Mouse (Mus musculus) lung, postnatal 14 days (tissue): Measurements from ENCODE around the gene Terb1.

Experiments used
- DNase-seq: peaks from one replicate; pipeline ENCODE4 v3.0.0; 2021

Terb1 gene

DNA sequence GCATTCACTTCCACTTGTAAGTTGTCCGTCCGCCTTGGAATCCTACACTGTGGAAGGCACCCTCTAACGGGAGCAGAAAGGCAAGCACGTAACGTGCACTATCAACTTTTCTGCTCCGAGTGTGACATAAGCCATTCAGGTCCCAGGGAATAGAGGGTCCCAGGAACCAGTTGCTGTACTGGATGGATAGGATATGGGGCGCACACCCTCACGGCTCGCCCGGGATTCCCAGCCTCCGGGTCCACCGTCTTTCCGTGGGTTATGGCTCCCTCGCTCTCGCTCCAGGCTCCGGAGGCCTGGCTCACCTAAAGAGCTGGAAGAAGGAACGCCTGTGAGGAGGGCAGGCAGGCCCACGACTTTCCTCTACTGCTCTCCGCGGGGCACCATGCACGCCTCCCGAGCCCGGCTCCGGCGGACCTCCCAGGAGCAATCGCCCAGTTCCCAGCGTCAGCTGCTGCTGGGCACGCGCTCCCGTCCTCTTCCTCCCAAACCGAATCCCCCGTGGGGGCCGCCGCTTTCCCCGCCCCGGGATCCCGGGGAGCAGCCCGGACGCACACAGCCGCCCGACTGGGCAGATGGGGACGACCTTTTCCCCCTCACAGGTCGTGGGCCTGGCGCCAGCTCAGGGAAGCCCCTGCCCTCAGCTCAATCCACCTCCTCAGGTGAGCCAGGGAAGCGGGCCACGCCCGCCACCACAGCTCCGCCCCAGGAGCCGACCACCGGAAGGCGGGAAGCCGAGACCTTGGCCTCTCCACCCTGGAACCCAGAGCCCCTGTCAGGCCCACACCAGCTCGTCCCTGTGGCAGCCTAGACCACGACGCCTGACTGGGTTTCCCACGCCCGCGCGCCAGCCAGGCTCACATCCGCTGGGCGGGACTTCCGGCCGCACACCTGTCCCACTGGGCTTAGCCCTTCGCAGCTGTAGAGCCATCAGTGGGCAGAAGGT, at the start of gene Terb1:
TSS of gene Terb1 (minus strand) at position 850 of the 946 bp plus-strand sequence.
- DNase-seq: peak; percentile 47

DNA sequence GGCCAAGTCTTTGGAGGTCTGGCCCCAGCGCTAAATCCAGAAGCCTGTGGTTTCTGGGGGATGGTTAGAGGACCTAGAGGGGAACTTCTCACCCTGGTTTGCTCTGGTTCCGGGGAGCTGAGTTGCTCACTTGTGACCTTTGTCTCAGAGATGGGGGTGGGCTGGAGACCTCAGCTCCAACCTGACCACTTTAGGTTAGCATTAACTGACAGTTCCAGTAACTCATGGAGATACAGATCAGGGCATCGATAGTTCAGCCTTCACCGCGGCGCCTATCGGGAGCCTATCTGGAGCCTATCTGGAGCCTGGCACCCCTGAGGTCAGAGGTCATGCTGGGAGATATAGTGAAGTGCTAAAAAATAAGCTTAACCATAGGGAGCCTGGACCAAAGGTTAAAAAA, 47.5 kb upstream of the Terb1 start:
- no peak for DNase-seq

DNA sequence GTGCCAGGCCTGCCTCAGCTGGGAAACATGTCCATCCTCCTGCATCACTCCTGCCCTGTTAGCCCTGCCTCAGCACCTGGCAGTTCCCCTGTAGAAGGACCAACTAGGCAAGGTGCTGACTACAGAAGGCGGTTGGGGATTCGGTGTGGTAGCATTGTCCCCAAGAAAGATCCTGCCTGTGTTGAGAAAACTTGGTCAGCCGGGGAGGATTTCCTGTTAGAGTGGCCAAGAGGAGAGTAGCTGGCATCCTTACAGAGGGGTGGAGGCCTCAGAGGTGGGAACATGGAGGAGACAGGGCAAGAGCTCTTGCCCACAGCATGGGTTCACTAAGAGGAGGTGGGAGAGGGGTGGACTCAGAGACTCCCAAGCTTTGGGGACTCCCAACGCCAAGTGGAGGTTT, 45.5 kb upstream of the Terb1 start:
- DNase-seq: peak; percentile 26

GRCm38 (mm10) chr8:104543440-104544045, 33.8 kb upstream of the Terb1 start:
- DNase-seq: no peak

- no peak for DNase-seq
Measured at GRCm38 (mm10) chr8:104542160-104542559, 32.5 kb upstream of the Terb1 start.

DNA sequence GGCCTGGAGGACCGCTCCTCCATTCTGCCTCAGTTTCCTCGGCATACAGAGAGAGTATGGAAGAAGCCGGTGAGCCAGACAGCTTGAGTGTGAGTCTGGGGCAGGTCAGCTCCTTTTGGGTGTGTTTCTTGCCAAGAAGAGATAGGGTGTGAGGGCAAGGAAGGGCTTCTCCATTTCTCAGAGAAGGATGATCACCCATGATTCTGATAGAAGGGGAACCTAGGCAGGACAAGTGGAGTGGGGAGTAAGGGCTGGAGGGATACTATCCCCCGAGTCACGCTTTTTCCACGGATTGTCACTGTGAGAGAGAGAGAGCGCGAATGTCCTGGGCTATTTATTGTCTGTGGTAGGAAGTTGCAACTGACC, 31.8 kb upstream of the Terb1 start:
- no peak for DNase-seq

DNA sequence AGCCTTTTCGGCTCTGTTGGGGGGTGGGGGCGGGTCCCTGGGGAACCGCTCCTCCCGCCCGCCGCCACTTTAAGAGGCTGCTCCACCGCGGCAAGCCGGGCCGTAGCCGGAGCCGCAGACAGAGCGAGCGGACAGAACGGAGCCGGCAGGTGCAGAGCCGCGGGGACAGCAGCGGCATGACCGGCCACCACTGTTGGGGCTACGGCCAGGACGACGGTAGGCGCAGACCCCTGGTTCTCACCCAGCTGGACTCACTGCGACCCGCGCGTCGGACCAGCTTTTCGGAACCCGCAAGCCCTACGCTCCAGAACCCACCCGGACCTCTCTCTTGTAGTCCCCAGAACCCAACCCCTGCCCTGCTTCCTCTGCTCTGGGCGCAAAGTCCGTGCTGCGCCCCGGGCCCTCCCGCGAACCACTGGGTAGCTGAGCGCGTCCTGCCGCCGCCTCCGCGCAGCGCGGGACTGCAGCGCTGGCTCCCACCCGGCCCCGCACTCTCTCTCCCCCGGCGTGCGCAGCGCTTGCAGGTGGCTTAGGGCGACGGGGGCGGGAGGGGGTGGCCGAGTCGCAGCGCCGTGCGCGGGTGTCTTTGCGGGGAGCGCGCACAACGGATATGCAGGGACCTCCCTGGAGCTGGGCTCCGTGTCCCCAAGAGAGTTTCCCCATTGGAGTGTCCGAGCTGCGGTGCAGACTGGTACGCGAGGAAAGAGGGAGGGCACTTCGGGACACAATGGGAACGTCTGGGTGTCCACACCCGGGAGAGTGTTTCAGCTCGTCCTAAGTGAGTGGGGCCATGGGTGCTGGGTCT, 31.2 kb upstream of the Terb1 start:
- no peak for DNase-seq

GRCm38 (mm10) chr8:104540238-104540637, 30.5 kb upstream of the Terb1 start:
- DNase-seq: no peak

- DNase-seq: no peak
Measured at GRCm38 (mm10) chr8:104539566-104539965, 29.9 kb upstream of the Terb1 start.

GRCm38 (mm10) chr8:104538896-104539295, 29.2 kb upstream of the Terb1 start:
- no peak for DNase-seq

GRCm38 (mm10) chr8:104536028-104536427, 26.3 kb upstream of the Terb1 start:
- DNase-seq: no peak

DNA sequence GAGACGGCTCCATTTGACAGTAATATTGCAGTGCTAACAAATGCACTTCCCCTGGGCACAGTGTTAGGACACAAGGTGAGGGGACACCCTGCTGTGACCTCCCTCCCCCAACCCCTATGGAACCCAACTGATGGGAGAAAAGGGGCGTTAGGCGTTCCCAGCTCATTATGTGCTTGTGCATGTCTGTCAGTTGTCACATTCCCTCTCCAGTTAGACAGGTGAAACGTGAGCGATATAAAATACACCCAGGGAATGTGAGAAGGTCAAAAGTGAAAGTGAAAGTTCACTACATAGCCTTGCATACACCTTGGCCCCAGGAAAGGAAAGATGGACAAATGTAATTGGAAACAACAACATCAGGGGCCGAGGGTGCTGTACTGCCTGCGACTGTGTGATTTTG, 25.7 kb upstream of the Terb1 start:
- no peak for DNase-seq

- DNase-seq: peak; percentile 31
Measured at GRCm38 (mm10) chr8:104534779-104535141, 25.1 kb upstream of the Terb1 start.

DNA sequence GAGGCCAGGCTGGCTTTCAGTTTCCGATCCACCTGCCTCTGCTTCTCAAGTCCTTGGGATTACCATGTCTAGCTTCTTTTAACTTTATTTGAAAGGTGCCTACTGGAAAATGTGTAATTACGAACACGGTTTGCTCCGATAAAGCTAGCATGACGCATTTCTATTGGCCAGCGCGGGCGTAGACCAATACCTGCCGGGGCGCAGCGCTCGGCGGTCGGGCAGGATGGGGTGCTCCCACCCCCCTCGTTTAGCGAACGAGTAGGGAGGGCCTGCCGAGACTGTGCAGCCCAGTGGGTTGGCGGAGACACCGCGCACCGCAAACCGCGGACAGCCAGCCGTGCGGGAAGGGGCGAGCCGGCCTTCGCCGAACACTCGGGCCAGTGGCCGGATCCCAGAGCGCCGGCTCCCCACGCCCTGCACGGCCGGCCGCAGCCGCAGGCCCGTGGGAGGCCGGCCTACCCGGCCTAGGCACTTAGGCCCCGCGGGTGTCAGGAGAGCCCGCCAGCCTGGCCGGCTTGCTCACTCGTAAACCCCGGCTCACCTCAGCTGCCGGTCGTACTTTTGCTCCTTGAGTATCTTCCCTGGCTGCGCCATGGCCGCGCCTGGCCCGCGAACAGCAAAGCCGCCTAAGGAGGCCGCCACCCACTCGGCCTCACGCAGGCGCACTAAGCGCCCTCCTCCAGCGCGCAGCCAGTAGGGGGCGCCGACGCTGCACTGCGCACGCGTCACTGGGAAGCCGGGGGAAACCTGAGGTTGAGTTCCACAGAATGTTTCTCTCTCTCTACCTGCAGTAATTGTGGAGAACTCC, 24.5 kb upstream of the Terb1 start, which contains the start of the genes Nae1 and Car7:
TSS of gene Nae1 (minus strand) at position 667 of the 808 bp plus-strand sequence.
TSS of gene Car7 (plus strand) at position 719 of the 808 bp plus-strand sequence.
- DNase-seq: peak; percentile 95

GRCm38 (mm10) chr8:104533551-104533950, 23.8 kb upstream of the Terb1 start:
- DNase-seq: no peak

- no peak for DNase-seq
Measured at GRCm38 (mm10) chr8:104529671-104530070, 20.0 kb upstream of the Terb1 start.

DNA sequence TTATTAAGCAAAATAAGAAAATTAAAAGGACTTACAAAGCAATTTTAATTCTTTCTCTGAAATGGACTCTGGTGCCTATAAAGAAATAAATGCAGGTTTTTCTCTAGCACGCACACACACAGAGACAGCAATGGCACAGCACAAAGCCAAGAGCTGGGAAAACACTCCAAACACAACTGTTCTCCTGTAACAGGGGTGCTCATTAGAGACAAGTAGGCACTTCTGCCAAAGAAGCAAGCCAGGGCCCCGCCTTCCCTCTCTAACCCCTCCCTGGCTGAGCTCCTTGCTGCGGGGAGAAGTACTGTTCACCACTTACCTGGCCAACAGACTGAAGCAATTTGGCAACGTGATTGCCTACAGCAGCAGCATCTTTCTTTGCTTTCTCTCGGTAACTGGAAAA, 8.2 kb upstream of the Terb1 start:
- peak; percentile 66 for DNase-seq

DNA sequence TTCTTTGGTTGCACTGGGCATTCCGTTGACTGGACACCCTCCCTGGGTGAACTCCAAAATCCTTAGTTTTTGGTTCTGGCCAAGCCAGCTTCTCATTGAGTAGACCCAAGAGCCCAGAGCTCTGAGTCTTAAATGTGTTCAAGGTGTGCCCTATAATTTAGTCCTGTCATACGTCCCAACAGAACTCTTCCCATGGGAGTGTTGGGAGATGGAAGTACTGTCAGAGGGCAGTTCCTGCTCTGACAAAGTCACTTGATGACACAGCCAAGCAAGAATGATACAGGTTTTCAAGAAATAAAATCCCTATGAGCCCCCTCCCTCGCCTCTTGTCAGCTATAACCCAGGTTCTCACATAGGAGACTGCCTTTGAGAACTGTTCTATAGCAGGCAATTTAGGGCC, 424 bp upstream of the Terb1 start:
- DNase-seq: no peak

DNA sequence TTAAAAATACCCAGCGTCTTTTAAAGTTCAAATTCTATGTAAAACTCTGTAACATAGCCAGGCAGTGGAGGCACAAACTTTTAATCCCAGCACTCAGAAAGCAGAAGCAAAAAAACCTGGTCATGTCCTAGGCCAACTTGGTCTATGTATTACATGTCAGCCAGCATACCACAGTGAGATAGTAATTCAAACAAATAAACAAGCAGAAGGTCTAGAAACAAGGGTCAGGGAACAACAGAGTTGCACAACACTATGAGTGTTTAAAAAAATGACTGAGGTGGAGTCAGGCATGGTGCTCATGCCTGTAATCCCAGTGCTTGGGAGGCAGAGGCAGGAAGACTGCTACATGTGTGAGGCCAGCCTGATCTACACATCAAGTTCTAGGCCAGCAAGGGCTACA, 30.6 kb downstream of the Terb1 start:
- no peak for DNase-seq

DNA sequence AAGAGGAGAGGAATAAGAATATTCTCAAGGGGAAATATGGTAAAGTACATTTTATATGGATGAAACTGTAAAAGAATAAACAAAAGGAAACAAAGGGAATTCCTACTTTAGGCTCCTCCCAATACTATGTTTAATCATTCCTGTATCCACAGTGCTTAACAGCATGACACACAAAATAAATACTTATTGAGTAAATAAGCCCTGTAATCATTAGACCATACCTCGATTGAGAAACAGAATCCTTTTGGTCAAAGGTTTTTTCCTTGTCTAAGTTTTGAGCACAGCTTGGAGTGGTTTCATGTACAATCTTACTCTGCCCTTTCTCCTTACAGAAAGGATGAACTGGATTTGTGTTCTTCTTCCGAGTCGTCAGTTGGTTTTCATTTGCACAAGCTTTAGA, 37.2 kb downstream of the Terb1 start:
- DNase-seq: no peak

DNA sequence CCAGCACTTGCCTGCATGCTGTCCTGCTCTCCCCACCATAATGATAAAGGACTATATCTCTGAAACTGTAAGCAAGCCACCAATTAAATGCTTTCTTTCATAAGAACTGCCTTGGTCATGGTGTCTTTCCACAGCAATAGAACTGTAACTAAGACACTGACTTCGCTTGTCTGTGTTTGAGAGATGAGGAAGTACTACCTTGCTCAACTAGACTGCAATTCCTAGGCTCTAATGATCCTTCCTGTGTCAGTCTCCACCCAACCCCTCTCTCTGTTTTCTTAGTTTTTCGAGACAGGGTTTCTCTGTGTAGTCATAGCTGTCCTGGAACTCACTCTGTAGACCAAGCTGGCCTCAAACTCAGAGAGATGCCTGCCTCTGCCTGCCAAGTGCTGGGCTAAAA, 42.2 kb downstream of the Terb1 start:
- DNase-seq: no peak

DNA sequence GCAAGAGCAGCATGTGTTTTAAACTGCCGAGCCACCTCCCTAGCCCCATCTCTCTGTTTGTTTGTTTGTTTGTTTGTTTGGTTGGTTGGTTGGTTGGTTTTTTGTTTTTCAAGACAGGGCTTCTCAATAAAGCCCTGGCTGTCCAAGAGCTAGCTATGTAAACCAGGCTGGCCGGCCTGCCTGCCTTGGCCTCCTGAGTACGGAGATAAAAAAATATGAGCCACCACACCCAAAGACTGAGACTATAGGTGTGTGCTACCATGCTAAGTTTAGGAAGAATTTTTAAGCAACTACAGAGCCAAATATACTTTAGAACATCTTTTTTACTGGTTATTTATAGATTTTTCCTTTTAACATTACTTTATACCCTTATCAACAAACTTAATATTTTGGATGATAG, 57.5 kb downstream of the Terb1 start:
- no peak for DNase-seq

- DNase-seq: no peak
Measured at GRCm38 (mm10) chr8:104448796-104449195, 60.9 kb downstream of the Terb1 start.
